Mouse (Mus musculus) embryonic stem cell, embryonic (primary cell): ENCODE measurements at regions not wholly inside any gene's neighbourhood (a gene's known extent, or its start where the extent isn't known, plus 50 kb on each side); places are given as distances from the start of the nearest gene placed in this dataset.

Experiments
- CTCF ChIA-PET, 4 experiments: fragments of 300-600 bp in 2 of 4; fragments of 350-600 bp in 2 of 4; sonication (Branson Sonifier 250); formaldehyde crosslinking; loops; one replicate each; lab custom pipeline; 2022; ENCODE audit warnings: inconsistent platforms in 2 of 4; lab: Charles Lee
- POLR2A ChIA-PET, 4 experiments: fragments of 300-600 bp in 2 of 4; fragments of 350-600 bp in 2 of 4; sonication (Branson Sonifier 250); formaldehyde crosslinking; loops; one replicate each; lab custom pipeline; 2022; ENCODE audit warnings: antibody characterized with exemption in 4 of 4, inconsistent platforms in 1 of 4; lab: Charles Lee

GRCm38 (mm10) chr4:39292348-39292845 lies 157.7 kb upstream of the 1700009N14Rik start:
- POLR2A ChIA-PET: no interaction called here

GRCm38 (mm10) chr4:39310131-39310530 lies 140.0 kb upstream of the 1700009N14Rik start:
- ChIA-PET CTCF (no interaction called here), POLR2A (no interaction called here)

More at GRCm38 (mm10) chr4:39292348-39292845, 157.7 kb upstream of the 1700009N14Rik start:
- CTCF ChIA-PET: no interaction called here

- CTCF ChIA-PET: no interaction called here
- POLR2A ChIA-PET: no interaction called here
Measured at GRCm38 (mm10) chr4:39344401-39345138, 105.5 kb upstream of the 1700009N14Rik start.

GRCm38 (mm10) chr4:39345139-39345412 lies 105.0 kb upstream of the 1700009N14Rik start:
- ChIA-PET POLR2A (no interaction called here), CTCF (no interaction called here)

- ChIA-PET CTCF (no interaction called here), POLR2A (no interaction called here)
Measured at GRCm38 (mm10) chr4:39368159-39368558, 81.9 kb upstream of the 1700009N14Rik start.

GRCm38 (mm10) chr4:39380771-39381170 lies 69.3 kb upstream of the 1700009N14Rik start:
- POLR2A ChIA-PET: no interaction called here
- CTCF ChIA-PET: interaction anchor here in 1 of 4 experiments (0.6 kb wide), 1 partner anchor 259 kb away, joined by 3 read pairs; no protein-coding TSS in a partner anchor

- CTCF ChIA-PET: no interaction called here
Measured at GRCm38 (mm10) chr4:39398226-39398625, 51.9 kb upstream of the 1700009N14Rik start.

More at GRCm38 (mm10) chr4:39398226-39398625, 51.9 kb upstream of the 1700009N14Rik start:
- POLR2A ChIA-PET: no interaction called here
